Mouse (Mus musculus): Measurements from ENCODE around the gene Gm3233.
"Not testable (repeated sequence)": the region's sequence is repeated elsewhere in the genome, so short reads cannot be mapped to it uniquely, and the experiment has no call there.

Gm3233 gene

GRCm38 (mm10) chr10:77726186-77726585 lies 33.3 kb downstream of the Gm3233 start, which contains the start of gene Gm10100:
Gene Gm10100 (plus strand): TSS chr10:77726486.
- DNase-seq, result no peak

- no peak for DNase-seq
Measured at GRCm38 (mm10) chr10:77724855-77725254, 34.6 kb downstream of the Gm3233 start.

- not testable (repeated sequence) for DNase-seq
Measured at GRCm38 (mm10) chr10:77720299-77720698, 39.2 kb downstream of the Gm3233 start, which contains the start of gene Krtap12-1. Gene Krtap12-1 (plus strand): TSS chr10:77720599.

GRCm38 (mm10) chr10:77715507-77715906 lies 44.0 kb downstream of the Gm3233 start, which contains the start of gene Gm10142:
Gene Gm10142 (plus strand): TSS chr10:77715807.
- no peak for DNase-seq

GRCm38 (mm10) chr10:77713734-77714133 lies 45.7 kb downstream of the Gm3233 start:
- DNase-seq, result no peak

GRCm38 (mm10) chr10:77711157-77711556 lies 48.3 kb downstream of the Gm3233 start, which contains the start of gene Gm10024:
Gene Gm10024 (plus strand): TSS chr10:77711457.
- not testable (repeated sequence) for DNase-seq

GRCm38 (mm10) chr10:77709831-77710230 lies 49.7 kb downstream of the Gm3233 start:
- DNase-seq, result no peak

Measured in B cell, adult 2 months (primary cell).